Mouse (Mus musculus) left cerebral cortex, postnatal 25 days (tissue): ENCODE results near the gene Ippk. TPM values are rescaled to one million over a fixed set of nuclear protein-coding genes. Genes with fewer than 3 reads are reported as not detected.

Experiments used
- DNase-seq, 2 experiments: peaks; one replicate each; pipeline ENCODE4 v3.0.0; 2022; ENCODE audit warnings: low spot score in 2 of 2, mixed read lengths in 1 of 2
- intact Hi-C: fragments of 180-260 bp; cut with DNase I; formaldehyde crosslinking; loops from one replicate; pipeline ENCODE4 v1.15.1; 2025
- total RNA-seq, 2 experiments: library from RNA; stranded (reverse); gene quantifications; 2 replicates each; pipeline ENCODE4 v1.2.3; 2021

The Ippk gene
- total RNA-seq: 10 to 100 TPM; 14.8 to 16.8 TPM

DNA sequence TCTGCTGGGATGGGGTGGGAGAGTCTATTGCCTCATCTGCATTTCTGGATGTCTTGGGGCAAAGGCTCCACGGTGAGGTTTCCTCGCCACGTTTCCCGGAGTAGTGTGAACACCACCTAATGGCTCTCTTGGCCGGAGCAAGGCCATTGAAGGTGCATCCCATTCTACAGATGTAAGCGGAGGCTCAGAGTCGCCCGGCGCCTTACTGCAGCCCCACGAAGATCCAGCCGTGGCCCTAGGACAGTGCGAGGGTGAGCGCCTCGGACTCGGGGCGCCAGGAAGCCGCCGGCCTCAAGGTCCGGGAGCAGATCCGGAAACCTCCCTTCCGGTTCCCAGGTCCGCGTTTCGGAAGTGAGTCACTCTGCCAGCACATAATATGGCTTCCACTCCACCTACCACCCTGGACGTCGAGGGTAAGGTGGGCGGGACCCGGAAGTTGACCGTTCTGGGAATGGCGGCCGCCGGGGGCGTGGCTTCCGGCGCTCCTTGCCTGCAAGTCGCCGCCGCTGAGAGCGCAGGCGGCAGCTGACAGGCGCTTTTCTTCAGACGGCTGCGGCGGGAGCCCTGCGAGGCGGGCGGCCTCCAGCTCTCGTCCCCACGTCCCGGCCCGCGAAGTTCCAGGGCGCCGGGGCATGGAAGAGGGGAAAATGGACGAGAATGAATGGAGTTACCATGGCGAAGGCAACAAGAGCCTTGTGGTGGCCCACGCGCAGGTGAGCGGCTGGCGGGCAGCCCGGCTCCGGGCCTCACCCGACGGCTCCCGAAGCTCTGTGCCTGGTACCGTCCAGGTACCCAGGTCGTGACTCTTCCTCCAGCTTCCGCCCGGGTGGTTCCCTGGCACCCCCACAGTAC lies at the start of gene Ippk:
Gene Ippk, plus strand, starts transcription at position 496 of the 852 bp plus-strand sequence.
- intact Hi-C loops: loop anchor here (2.0 to 5.0 kb wide), 2 partner anchors 40 to 99 kb away; partner anchors contain the start of gene Fgd3
- DNase-seq: peak; percentile 98 to 99

DNA sequence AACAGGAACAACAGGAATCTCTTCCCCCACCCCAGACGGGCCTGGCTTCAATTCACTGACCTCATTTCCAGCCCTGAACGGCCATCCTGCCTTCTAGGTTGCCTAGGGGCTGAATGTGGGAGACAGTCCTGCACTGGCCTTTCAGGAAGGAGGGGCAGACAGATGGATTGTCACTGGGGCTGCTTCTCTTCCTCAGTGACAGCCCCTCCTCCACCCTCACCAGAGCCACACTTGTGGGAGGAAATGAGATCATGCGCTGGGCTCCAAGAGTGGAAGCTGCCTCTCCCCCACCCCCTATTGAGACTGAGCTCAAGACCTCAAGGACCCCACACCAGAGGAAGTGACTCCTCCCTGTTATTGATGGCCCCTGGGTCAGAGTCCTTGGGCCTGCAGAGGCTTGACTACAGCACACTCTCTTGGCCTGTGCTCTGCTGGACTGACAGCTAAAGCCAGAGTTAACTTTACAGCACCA lies 49.6 kb upstream of the Ippk start:
- DNase-seq: peak; percentile 58 to 84
- intact Hi-C loops: no loop called here

DNA sequence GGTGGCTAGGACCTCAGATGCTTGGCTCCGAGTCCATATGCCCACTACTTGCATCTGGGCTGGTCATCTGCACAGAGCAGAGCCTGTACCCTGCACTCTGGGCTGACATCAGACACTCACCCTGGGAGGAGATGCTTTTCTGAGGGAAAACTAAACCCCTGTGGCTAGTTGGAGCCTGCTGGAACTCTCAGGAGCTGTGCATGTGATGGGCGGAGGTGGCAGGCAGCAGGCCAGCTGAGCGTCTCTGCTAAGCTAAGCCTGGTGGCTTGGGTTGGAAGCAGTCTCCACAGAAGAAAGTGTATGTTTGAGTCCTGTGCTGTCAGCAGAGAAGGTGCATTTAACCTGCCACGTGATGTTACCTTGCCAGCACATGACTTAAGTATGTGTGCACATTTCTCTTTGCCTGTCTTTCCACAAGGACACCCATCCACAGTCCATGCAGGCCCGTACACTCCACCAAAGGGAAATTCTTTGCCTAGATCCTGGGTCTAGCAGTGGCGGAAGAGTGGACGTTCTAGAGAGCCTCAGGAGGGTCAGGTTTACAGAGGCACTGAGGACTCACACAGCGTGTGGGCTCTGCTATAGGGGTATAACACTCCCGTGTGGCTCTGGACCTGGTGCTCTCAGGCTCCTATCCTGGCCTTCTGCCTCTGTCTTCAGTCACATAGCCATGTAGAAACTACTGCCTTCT lies 48.5 kb upstream of the Ippk start:
- intact Hi-C loops: no loop called here
- DNase-seq: peak; percentile 60 to 87

DNA sequence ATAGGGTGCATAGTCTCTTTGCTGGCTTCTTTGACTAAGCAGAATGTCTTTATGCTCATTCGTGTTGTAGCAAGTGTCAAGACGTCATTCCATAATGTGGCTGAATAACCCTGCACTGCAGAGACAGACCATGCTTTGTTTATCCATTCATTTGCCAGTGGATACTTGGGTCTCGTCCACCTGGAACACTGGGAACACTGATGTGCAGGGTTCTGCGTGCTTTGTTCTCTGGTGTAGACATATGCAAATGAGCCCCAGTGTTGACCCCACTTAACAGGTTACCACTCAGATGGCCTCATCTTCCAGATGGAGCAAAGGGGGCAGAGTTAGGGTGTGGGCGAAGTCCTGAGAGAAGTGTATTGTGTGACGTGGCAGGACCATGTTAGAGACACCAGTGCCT lies 46.7 kb upstream of the Ippk start:
- no peak for DNase-seq
- intact Hi-C loops: no loop called here

DNA sequence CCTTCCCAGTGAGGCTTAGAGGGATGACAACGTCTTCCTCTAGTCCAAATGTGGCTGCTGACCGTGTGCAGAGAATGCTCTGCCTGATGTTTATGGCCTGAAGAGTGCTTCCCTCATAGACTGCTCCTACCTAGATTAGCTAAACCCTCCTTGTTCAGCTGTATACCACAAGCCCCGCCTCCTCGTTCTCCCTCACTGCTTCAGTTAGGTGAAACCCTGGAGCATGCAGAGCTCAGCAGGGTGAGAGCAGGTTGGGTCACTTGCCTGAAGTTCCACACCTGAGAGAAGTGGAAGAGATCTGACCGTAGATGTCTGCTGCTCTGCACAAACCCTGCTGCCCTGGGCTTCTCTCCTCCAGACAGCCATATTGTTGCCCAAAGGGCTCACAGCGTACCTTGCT lies 46.3 kb upstream of the Ippk start:
- no peak for DNase-seq
- intact Hi-C loops: no loop called here

DNA sequence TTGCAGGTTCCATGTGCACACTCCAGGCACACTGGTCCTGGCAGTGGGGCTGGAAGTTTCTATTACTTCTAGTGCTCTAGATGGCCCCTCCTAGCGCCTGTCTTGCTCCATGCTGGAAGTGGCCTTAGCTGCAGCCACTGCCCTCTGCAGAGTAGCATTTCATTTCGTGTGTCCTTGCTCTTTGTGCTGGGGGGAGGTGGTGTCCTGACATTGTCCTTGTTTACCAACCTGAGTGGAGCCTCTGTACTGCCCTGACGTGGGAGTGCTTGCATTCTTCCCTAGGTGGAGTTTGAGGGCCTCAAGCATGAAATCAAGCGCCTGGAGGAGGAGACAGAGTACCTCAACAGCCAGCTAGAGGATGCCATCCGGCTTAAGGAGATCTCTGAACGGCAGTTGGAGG lies 43.4 kb upstream of the Ippk start:
- no peak for DNase-seq
- intact Hi-C loops: no loop called here

DNA sequence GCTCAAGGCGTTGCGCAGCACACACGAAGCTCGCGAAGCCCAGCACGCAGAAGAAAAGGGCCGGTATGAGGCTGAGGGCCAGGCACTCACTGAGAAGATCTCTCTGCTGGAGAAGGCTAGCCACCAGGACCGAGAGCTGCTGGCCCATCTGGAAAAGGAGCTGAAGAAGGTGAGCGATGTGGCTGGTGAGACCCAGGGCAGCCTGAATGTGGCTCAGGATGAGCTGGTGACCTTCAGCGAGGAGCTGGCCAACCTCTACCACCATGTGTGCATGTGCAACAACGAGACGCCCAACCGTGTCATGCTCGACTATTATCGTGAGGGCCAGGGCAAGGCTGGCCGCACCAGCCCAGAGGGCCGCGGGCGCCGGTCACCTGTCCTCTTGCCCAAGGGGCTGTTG lies 41.7 kb upstream of the Ippk start:
- DNase-seq: no peak
- intact Hi-C loops: no loop called here

DNA sequence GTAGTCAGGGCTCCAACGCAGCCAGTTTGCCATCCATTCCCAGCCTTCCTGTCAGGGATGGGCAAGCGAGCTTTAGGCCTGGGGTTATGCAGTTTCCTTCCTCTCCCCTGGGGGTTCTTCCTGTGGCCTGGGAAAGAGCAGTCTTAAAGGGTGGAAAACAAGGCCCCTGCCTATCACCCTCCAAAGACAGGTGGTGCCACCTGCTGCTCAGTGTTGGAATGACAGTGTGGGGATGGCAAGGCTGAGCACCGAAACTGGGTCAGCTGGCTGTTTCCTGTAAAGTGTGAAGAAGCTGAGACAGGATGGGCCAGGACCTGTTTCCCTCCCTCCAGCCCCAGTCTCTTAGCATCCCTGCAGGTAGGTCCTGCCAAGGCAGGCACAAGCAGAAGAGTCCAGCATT lies 39.8 kb upstream of the Ippk start:
- intact Hi-C loops: loop anchor here (1.0 to 2.0 kb wide), 3 partner anchors 40 to 54 kb away; partner anchors contain the start of gene Ippk
- DNase-seq: peak; percentile 77 to 87

DNA sequence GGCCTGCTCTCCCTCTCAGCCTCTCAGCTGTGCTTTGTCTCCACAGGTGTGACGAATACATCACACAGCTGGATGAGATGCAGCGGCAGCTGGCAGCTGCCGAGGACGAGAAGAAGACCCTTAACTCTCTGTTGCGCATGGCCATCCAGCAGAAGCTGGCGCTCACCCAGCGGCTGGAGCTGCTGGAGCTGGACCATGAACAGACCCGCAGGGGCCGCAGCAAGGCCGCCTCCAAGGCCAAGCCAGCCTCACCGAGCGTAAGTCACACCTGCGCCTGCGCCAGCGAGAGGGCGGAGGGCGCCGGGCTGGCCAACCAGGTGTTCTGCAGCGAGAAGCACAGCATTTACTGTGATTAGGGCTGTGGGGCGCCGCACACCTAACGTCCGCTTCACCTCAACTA lies 38.1 kb upstream of the Ippk start:
- intact Hi-C loops: no loop called here
- no peak for DNase-seq

DNA sequence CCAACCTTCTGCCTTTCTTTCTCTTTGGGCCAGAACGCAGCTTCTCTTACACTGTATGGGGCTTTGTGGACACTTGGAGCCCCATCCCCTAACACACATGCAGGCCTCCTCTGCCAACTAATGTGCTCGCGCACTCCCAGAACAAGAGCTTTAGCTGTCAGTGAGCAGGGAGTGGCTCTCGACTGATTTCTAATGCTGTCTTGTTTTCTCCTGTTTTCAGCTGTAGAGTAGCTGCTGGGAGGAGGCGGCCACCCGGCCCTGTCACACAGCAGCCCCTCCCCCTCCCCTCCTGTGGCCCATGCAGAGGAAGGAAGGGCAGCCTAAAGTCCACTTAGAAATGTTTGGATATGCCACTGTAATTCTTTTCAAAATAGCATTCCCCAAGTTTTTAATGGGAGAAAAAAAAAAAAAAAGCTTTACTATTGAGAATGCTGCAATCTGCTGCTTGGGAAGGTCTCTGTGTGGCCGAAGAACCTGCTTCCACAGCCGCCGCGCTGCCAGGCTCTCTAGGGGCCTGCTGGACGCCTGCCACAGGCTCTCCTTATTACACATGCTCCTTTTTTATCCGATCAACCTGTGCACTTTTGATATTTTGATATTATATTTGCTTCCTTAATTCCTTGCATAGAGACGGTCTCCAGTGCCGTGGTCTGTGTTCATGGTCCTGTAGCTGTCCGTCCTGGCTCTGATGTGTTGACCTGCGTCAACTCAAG lies 36.1 kb upstream of the Ippk start:
- DNase-seq: no peak
- intact Hi-C loops: no loop called here

DNA sequence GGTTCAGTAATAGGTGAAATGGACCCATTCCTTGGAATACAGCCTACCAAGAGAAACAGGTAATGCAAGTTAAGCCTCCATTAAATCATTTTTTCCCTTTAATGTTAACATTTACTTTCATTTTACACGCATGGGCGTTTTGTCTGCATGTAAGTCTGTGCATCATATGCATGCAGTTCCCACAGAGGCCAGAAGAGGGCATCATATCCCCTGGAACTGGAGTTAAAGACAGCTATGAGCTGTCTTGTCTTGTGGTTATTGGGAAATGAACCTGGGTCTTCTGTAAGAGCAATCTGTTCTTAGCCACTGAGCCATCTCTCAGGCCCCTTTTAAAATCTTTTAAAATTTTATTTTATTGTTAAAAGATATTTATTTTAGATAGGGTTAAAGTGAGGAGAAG lies 29.7 kb upstream of the Ippk start:
- no peak for DNase-seq
- intact Hi-C loops: no loop called here

DNA sequence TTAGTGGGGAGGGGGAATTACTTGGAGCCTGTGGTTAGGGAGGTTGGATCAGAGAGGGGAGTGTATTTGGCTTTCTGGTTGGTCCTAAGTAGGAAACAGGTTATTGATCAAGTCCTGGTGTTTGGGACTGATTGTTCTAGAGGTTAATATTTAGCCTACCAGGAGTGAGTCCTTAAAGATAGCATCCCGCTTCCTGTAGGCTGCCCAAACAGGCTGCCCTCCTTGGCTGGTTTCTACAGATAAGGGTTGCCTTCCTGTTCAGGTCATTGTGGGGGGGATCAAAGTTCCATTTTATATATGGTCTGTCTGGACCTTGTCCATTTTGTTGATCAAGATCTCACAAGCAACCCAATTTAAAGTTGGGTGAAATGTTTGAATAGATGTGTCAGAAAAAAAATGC lies 27.5 kb upstream of the Ippk start:
- no peak for DNase-seq
- intact Hi-C loops: no loop called here

DNA sequence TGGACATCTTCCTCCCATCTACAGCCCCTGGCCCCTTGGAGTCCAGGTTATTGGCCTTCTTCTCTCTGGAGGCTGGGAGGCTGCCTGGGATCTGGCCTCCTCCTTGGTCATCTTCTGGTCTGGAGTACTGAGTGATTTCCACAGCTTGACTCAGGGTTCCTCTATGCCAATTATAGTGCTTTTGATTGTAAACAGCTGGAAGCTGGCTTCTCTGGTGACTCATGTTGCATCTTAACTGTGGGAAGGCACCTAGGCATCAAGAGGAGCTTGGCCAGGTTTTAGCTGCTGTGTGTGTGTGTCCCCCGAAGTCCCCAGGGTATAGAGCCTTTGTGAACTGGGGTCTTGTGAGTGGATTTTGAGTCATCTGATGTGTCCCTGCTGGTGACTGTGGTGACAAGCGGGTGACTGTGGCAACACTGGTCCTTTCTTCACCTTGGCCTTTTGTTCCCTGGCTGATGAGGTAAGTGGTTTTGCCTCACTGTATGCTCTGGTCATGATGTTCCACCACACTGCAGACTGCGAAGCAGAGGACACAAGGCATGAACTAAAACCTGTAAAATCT lies 26.1 kb upstream of the Ippk start:
- DNase-seq: no peak
- intact Hi-C loops: no loop called here

DNA sequence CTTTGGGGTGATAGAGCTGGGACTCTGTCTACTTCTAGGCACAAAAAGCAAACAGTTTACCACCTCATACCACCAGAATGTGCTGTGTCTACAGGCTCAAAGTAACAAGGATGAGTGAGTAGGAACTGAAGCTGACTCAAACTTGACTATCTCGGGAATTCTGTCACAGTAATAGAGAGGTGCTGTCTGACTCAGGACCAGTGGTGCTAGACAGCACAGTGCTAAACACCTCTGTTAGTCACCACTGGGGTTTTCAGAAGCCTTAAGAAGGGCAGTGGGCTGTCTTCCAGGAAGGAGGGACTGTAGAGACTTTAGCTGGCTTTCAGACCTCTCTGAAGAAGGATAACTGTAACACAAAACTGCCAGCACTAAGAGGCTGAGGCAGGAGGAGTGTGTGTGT lies 24.3 kb upstream of the Ippk start:
- intact Hi-C loops: no loop called here
- peak in 1 of 2 experiments; percentile 24 for DNase-seq

DNA sequence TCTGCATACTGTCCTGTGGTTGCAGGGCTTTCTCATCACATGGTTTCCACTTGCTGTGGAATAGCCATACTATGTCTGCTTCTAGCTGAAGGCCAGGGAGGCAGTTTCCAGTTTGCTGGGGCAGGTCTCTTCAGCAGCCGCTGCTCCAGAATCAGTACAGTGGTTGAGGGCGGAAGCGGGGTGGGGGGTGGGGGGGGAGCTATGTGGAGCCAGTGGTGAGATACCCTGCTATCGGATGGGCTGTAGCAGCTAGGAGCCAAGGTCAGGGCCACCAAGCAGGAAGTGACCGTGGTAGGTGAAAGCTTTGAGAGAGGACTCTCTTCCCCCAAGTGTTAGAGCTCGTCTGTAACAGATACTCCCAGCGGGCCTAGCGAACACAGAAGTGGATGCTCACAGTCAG lies 22.9 kb upstream of the Ippk start:
- no peak for DNase-seq
- intact Hi-C loops: no loop called here

DNA sequence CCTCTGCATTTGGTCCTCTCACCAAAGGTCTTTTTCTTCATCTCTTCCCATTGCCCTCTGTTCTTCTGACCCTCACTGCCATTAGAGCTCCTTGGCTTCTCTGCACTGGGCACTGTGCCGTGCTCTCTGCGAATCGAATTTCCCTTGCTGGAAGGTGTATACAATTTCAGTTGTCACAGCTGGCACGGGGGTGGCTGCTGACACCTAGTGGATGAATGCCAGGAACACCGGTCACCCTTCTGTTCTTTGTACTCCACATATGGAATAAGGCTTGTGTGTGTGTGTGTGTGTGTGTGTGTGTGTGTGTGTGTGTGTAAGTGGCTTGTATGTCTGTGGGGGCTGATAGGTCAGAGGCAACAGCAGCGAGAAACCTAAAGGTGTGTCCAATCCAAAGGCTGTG lies 20.9 kb upstream of the Ippk start:
- DNase-seq: peak; percentile 31 to 48

DNA sequence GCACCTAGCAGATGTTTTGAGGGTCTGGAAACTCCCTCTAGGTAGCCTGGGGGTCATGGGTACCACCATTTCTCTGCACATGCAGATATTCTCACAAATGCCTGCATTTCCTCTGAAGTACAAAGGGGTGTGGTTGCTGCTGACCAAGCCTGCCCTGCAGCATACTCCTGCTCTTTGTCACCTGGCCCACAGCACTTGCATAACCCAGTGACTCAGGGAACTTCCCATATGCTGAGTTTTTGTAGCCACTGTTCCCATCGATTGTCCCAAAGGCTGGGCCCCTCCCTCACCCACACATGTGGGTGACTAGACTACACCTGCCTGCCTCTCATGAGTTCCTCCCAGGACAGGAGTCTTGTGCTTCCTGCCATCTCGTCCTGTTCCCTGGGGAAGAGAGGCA lies 18.4 kb upstream of the Ippk start:
- intact Hi-C loops: no loop called here
- no peak for DNase-seq

More for the DNA sequence above, 20.9 kb upstream of the Ippk start:
- intact Hi-C loops: no loop called here

DNA sequence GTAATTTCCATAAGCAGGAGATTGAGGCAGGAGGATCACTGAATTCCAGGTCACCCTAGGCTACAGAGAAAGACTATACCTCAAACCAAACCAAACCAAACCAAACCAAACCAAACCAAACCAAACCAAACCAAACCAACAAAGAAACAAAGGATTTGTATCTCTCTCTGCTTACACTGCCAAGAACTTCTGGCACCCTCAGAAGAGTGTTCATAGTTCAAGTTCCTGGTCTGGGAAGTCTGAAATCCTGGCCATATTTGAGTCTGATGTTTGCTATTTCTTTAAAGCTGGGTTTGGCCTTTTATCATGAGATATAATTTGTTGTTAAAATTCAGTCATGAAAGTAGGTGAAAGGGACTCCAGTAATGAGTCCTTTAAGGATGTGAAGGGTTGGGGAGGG lies 13.3 kb upstream of the Ippk start:
- no peak for DNase-seq
- intact Hi-C loops: no loop called here

DNA sequence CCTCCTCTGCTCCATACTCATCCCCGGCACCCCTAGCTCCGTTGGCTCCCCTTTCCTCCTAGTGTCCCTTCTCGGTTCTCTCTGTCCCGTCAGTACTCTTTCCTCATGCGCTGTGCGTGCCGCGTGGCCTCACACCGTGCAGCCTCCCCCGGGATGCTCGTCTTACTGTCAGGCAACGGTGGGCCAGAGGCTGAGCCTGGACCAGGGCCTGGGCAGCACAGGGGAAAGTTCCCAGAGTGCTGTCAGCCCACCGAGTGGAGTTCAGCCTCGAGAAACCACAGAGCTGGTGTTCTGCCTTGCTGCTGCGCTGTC lies 513 bp downstream of the Ippk start:
- no peak for DNase-seq
- intact Hi-C loops: loop anchor here (2.0 to 5.0 kb wide), 2 partner anchors 41 to 99 kb away; partner anchors contain the start of gene Fgd3

DNA sequence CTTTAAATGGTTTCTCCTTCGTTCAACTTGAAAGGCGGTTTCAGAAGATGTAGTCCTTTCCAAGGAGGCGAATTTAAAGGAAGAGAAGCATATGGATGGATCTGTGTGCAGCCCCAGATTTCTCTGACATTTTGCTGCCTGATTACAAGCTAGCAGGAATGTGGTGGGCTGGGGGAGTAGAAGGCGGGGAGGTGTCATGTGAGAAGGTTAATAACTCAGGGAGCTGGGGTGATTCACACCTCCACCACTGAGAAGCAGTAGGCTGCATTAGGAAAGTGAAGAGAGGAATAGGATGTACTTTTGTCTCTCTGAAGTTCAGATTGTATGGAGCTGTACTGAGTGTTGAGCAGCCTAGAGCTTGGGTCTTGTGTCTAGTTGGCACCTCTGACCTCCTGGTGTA lies 910 bp downstream of the Ippk start:
- DNase-seq: no peak
- intact Hi-C loops: loop anchor here (2.0 to 5.0 kb wide), 2 partner anchors 41 to 100 kb away; partner anchors contain the start of gene Fgd3
